Mouse (Mus musculus) heart, postnatal 0 days (tissue): ENCODE measurements around the gene Pllp.

Experiments used
- CTCF ChIP-seq: IDR thresholded peaks from 2 replicates; pipeline ENCODE4 v1.5.1; 2016; ENCODE audit warnings: antibody characterized with exemption, control low read depth, low read depth
- EP300 ChIP-seq: IDR thresholded peaks from 2 replicates; pipeline ENCODE4 v1.6.1; 2016; ENCODE audit warnings: antibody characterized with exemption, low read depth

DNA sequence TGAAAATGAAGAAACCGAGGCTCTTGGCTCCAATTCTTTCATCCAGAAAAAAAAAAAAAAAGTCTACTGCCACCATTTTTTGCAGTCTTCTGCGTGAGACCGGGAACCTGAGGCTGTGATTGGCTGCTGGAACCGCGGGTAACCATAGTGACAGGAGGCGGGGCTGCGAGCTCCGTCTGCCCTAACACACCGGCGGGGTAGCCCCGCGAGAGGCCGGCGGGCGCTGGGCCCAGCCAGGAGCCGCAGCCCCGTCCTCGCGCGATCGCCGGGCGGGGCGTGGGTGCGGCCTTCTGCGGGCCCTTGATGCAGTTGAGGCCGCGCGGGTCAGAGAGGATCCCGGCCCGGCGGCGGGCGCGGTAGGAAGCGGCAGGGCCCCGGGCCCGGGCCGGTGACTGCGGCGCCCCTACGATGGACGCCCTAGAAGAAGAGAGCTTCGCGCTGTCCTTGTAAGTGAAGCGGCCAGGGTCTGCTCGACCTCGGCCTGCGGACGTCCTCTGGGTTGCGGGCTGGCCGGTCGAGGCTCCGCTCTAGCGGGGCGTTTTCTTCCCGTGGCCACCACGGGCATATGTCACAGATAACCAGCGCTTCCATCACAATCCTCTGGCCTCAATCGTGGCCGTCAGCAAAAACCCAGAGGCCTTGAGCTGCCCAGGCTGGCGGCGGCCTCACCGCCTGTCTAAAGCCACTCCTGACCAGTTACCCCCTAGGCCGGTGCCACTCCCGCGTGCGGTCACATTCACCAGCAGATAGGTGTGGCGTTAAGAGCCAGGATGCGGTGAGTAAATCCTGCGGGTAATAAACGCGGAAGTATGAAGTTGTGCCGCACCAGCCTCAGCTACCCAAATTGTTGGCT, 29.4 kb downstream of the Pllp start, which contains the start of gene Arl2bp:
- TF ChIP-seq CTCF (no peak), EP300 (no peak)
